ENCODE assay signal across 8 mouse cellular contexts in genomic region chr2:76970669-76971068, GRCm38 (mm10). TPM values are rescaled to one million over a fixed set of nuclear protein-coding genes. Genes with fewer than 3 reads are reported as not detected.
DNase-seq lines count a peak whose midpoint lies in the region; ATAC-seq and TF ChIP-seq lines count a peak whose summit lies in the region.

No protein-coding gene starts in this region.

- no peak overlapping the region for H3K4me2 ChIP-seq in intestine, postnatal 0 days (replicated peaks; ENCODE audit: low read depth)
- H3K4me2 ChIP-seq in intestine, embryonic 16.5 days (ENCODE audit: low read depth, low read length) = no peak overlapping the region

- ATAC-seq in intestine, postnatal 0 days = no peak
- ATAC-seq in intestine, embryonic 16.5 days = no peak
- ATAC-seq in common myeloid progenitor, adult 5-6 weeks (replicated peaks; ENCODE audit: low read depth, poor library complexity, severe bottlenecking) = peak; percentile 64
- ATAC-seq in megakaryocyte-erythroid progenitor cell, adult 5-6 weeks (replicated peaks; ENCODE audit: low FRiP score, low TSS enrichment, poor library complexity, severe bottlenecking) = 0 out of 2 replicates have a peak, but pooled peaks have one; percentile 39

- H3K4me1 ChIP-seq in intestine, postnatal 0 days (replicated peaks; ENCODE audit: control insufficient read depth, insufficient read depth, low read length) = no peaks in the 10 kb centered on the region
- no peaks in the 10 kb centered on the region for H3K4me1 ChIP-seq in intestine, embryonic 16.5 days (ENCODE audit: control insufficient read depth, insufficient read depth, low read length)
- H3K4me1 ChIP-seq in MEL (ENCODE audit: control insufficient read depth in 1 of 2, insufficient read depth in 2 of 2, low read length in 2 of 2) = no peaks in the 10 kb centered on the region

- H3K4me3 ChIP-seq in intestine, postnatal 0 days (ENCODE audit: low read depth, low read length) = no peak overlapping the region
- H3K4me3 ChIP-seq in intestine, embryonic 16.5 days (ENCODE audit: low read length) = no peak overlapping the region
- H3K4me3 ChIP-seq in MEL (ENCODE audit: control insufficient read depth in 1 of 2, insufficient read depth in 1 of 2, low read depth in 2 of 2, low read length in 2 of 2) = no peak overlapping the region

- 13% methylated on average over 4 of the region's 4 CpGs for WGBS in intestine, postnatal 0 days
- WGBS in intestine, embryonic 16.5 days = 20% methylated on average over 4 of the region's 4 CpGs

- H3K27me3 ChIP-seq in intestine, postnatal 0 days (replicated peaks; ENCODE audit: control insufficient read depth, insufficient read depth, low read length) = no peaks in the 10 kb centered on the region
- no peaks in the 10 kb centered on the region for H3K27me3 ChIP-seq in intestine, embryonic 16.5 days (replicated peaks; ENCODE audit: control insufficient read depth, insufficient read depth, low read length)
- H3K27me3 ChIP-seq in MEL (ENCODE audit: control insufficient read depth in 1 of 2, insufficient read depth in 2 of 2, low read length in 2 of 2) = no peaks in the 10 kb centered on the region

- H3K79me2 ChIP-seq in MEL (ENCODE audit: control insufficient read depth, insufficient read depth, low read length, poor library complexity) = no peaks in the 10 kb centered on the region

- TF ChIP-seq POLR2A in MEL (IDR thresholded peaks at IDR 0.05; ENCODE audit: control insufficient read depth in 1 of 2, insufficient read depth in 1 of 2, low read depth in 1 of 2, low read length in 2 of 2, poor library complexity in 1 of 2) = no peak

- TF ChIP-seq EP300 in MEL (IDR thresholded peaks at IDR 0.05; ENCODE audit: low read depth in 1 of 2, low read length in 2 of 2) = no peak

- DNase-seq in MEL (ENCODE audit: low read depth, low spot score) = peak; percentile 25
- DNase-seq in urinary bladder, postnatal 10 days (ENCODE audit: low spot score) = no peak
- no peak for DNase-seq in right cerebral cortex, adult 18-20 months
- no peak for DNase-seq in layer of hippocampus, postnatal 10 days (ENCODE audit: low spot score in 2 of 2)

- H3K9me3 ChIP-seq in intestine, postnatal 0 days (ENCODE audit: control insufficient read depth) = no peaks in the 10 kb centered on the region
- no peaks in the 10 kb centered on the region for H3K9me3 ChIP-seq in intestine, embryonic 16.5 days (ENCODE audit: control insufficient read depth, low read length)
- no peaks in the 10 kb centered on the region for H3K9me3 ChIP-seq in MEL (replicated peaks; ENCODE audit: insufficient read depth, low read length)

- H3K36me3 ChIP-seq in intestine, postnatal 0 days (ENCODE audit: control insufficient read depth, insufficient read depth) = no peaks in the 10 kb centered on the region
- H3K36me3 ChIP-seq in intestine, embryonic 16.5 days (ENCODE audit: control insufficient read depth, insufficient read depth, low read length) = no peaks in the 10 kb centered on the region
- no peaks in the 10 kb centered on the region for H3K36me3 ChIP-seq in MEL (ENCODE audit: control insufficient read depth in 1 of 2, insufficient read depth in 2 of 2, low read length in 2 of 2)

- H3K9ac ChIP-seq in intestine, postnatal 0 days (ENCODE audit: low read depth, low read length) = no peak overlapping the region
- no peak overlapping the region for H3K9ac ChIP-seq in intestine, embryonic 16.5 days (ENCODE audit: low read depth, low read length)
- no peak overlapping the region for H3K9ac ChIP-seq in MEL (ENCODE audit: control insufficient read depth, low read depth, low read length, poor library complexity, severe bottlenecking)

- TF ChIP-seq RAD21 in MEL (IDR thresholded peaks at IDR 0.05; ENCODE audit: low read depth, low read length) = peak; percentile 74

- H3K27ac ChIP-seq in intestine, postnatal 0 days (ENCODE audit: low read depth, low read length) = no peak overlapping the region
- no peak overlapping the region for H3K27ac ChIP-seq in intestine, embryonic 16.5 days (ENCODE audit: low read length)
- no peak overlapping the region for H3K27ac ChIP-seq in MEL (ENCODE audit: control insufficient read depth, low read depth, low read length)

- peak; percentile 66 for TF ChIP-seq CTCF in intestine, postnatal 0 days (IDR thresholded peaks at IDR 0.05; ENCODE audit: low read depth)
- TF ChIP-seq CTCF in MEL (IDR thresholded peaks at IDR 0.05 in 2 of 3, conservative IDR thresholded peaks at IDR 0.05 in 1 of 3; ENCODE audit: control insufficient read depth in 1 of 3, insufficient read depth in 1 of 3, low read depth in 2 of 3, low read length in 3 of 3, poor library complexity in 1 of 3, severe bottlenecking in 1 of 3) = peak; percentile 5 to 70 (median 9); a peak in 2 of 6 replicates

TF ChIP-seq in MEL, 35 proteins besides CTCF, POLR2A, EP300 and RAD21:
- TF ChIP-seq MXI1 (IDR thresholded peaks at IDR 0.05; ENCODE audit: low read depth, low read length) (no peak), ZC3H11A (IDR thresholded peaks at IDR 0.05; ENCODE audit: low read depth, low read length) (peak; percentile 52; the same call in 1 of the 2 replicates), BHLHE40 (IDR thresholded peaks at IDR 0.05; ENCODE audit: borderline replicate concordance, low read depth, low read length) (no peak), MAZ (IDR thresholded peaks at IDR 0.05; ENCODE audit: low read depth, low read length) (no peak), SIN3A (IDR thresholded peaks at IDR 0.05; ENCODE audit: low read length) (no peak), SMC3 (IDR thresholded peaks at IDR 0.05; ENCODE audit: low read depth, low read length) (peak; percentile 63), TCF12 (IDR thresholded peaks at IDR 0.05; ENCODE audit: low read depth, low read length) (no peak)

RNA-seq across cellular contexts. Expression of gene Ttn, which starts 11.7 kb away (rescaled TPM):
- 0.01 and 0.20 TPM in 2 replicates for polyA plus RNA-seq in intestine, postnatal 0 days (2015; fragmentation: Nextera tagmentation; extraction: Ambion mirVana)
- polyA plus RNA-seq in intestine, embryonic 16.5 days (2015; fragmentation: Nextera tagmentation; extraction: Ambion mirVana) = 0.44 and 0.50 TPM in 2 replicates
- total RNA-seq in MEL (2012; rRNA removed) = under 0.01 TPM in 2 replicates
- under 1 TPM in 1 of 2 experiments, not detected in 1; 0.03 TPM for polyA plus RNA-seq in MEL (2012; ENCODE audit: insufficient read depth in 1 of 2, insufficient read length in 2 of 2, low read depth in 1 of 2, low replicate concordance in 2 of 2, missing spikeins in 1 of 2)
- under 0.01 TPM in 1 of 2 replicates, not detected in the other for total RNA-seq in common myeloid progenitor, adult 5-6 weeks (2017)
- total RNA-seq in megakaryocyte-erythroid progenitor cell, adult 5-6 weeks (2014; fragmentation: Nextera tagmentation) = 0.02 TPM in 1 of 2 replicates, not detected in the other
- under 0.01 and 0.09 TPM in 2 replicates for total RNA-seq in megakaryocyte-erythroid progenitor cell, adult 5-6 weeks (2017)
- 1 to 10 TPM; 3.4 to 6.6 TPM for total RNA-seq in layer of hippocampus, postnatal 10 days (2021)

Comparison
In these comparisons a context has a peak if more than half of its experiments do, and no peak if none do; other contexts are left out.
1. ATAC-seq: peak in common myeloid progenitor, adult 5-6 weeks (single experiment) and megakaryocyte-erythroid progenitor cell, adult 5-6 weeks (single experiment); none in intestine, postnatal 0 days (single experiment) and intestine, embryonic 16.5 days (single experiment).